Mouse (Mus musculus): ENCODE measurements around the gene Serinc3. TPM values are rescaled to one million over a fixed set of nuclear protein-coding genes. Genes with fewer than 3 reads are reported as not detected.
A peak's percentile ranks its signal among the peaks of the same experiment; 100 is the strongest.

The Serinc3 gene
- polyA plus RNA-seq, 1 experiment from 2014 or later, result 67.7 TPM

GRCm38 (mm10) chr2:163645700-163646460, 949 bp upstream of the Serinc3 start:
- Histone ChIP-seq H3K9ac (peak overlapping the region; percentile 98; the same call in 1 of the 2 replicates), H3K36me3 (0 out of 2 replicates have a peak, but pooled peaks cover 3% of the 10 kb centered on the region), H3K4me1 (replicated peaks) (peaks cover 34% of the 10 kb centered on the region), H3K9me3 (replicated peaks) (peaks cover 9% of the 10 kb centered on the region), H3K4me3 (peak overlapping the region; percentile 97; the same call in 1 of the 2 replicates), H3K4me2 (peak overlapping the region; percentile 73), H3K27ac (ENCODE audit: poor library complexity, severe bottlenecking) (peak overlapping the region; percentile 100), H3K27me3 (replicated peaks) (no peaks in the 10 kb centered on the region)
- WGBS, result 61% methylated on average over 11 of the region's 11 CpGs
- no peak for ATAC-seq (ENCODE audit: insufficient number of reproducible peaks, low FRiP score)

GRCm38 (mm10) chr2:163644047-163644446, 884 bp downstream of the Serinc3 start:
- Histone ChIP-seq H3K9ac (peak overlapping the region; percentile 98), H3K27ac (ENCODE audit: poor library complexity, severe bottlenecking) (peak overlapping the region; percentile 100), H3K4me1 (replicated peaks) (peaks cover 49% of the 10 kb centered on the region), H3K27me3 (replicated peaks) (no peaks in the 10 kb centered on the region), H3K36me3 (0 out of 2 replicates have a peak, but pooled peaks cover 7% of the 10 kb centered on the region), H3K4me2 (peak overlapping the region; percentile 73), H3K9me3 (replicated peaks) (no peaks in the 10 kb centered on the region), H3K4me3 (peak overlapping the region; percentile 97)
- WGBS, result 7% methylated on average over 4 of the region's 4 CpGs
- no peak for ATAC-seq (ENCODE audit: insufficient number of reproducible peaks, low FRiP score)

GRCm38 (mm10) chr2:163643576-163643971, 1.4 kb downstream of the Serinc3 start:
- H3K27me3 ChIP-seq (replicated peaks), result no peaks in the 10 kb centered on the region
- H3K36me3 ChIP-seq, result 0 out of 2 replicates have a peak, but pooled peaks cover 7% of the 10 kb centered on the region
- H3K9me3 ChIP-seq (replicated peaks), result no peaks in the 10 kb centered on the region
- peaks cover 54% of the 10 kb centered on the region for H3K4me1 ChIP-seq (replicated peaks)
- peak overlapping the region; percentile 100; the same call in 1 of the 2 replicates for H3K27ac ChIP-seq (ENCODE audit: poor library complexity, severe bottlenecking)
- 38% methylated on average over 2 of the region's 2 CpGs for WGBS
- no peak for ATAC-seq (ENCODE audit: insufficient number of reproducible peaks, low FRiP score)
- H3K4me2 ChIP-seq, result peak overlapping the region; percentile 73
- peak overlapping the region; percentile 98 for H3K9ac ChIP-seq
- peak overlapping the region; percentile 97 for H3K4me3 ChIP-seq

GRCm38 (mm10) chr2:163642685-163643575, 2.0 kb downstream of the Serinc3 start:
- peak; percentile 26 for ATAC-seq (ENCODE audit: insufficient number of reproducible peaks, low FRiP score)
- Histone ChIP-seq H3K27ac (ENCODE audit: poor library complexity, severe bottlenecking) (peak overlapping the region; percentile 100), H3K9me3 (replicated peaks) (no peaks in the 10 kb centered on the region), H3K9ac (no peak overlapping the region), H3K4me2 (peak overlapping the region; percentile 73), H3K4me3 (peak overlapping the region; percentile 97), H3K27me3 (replicated peaks) (no peaks in the 10 kb centered on the region), H3K36me3 (0 out of 2 replicates have a peak, but pooled peaks cover 7% of the 10 kb centered on the region), H3K4me1 (replicated peaks) (peaks cover 60% of the 10 kb centered on the region)
- 79% methylated on average over 30 of the region's 30 CpGs for WGBS

GRCm38 (mm10) chr2:163641681-163642080, 3.2 kb downstream of the Serinc3 start:
- 46% methylated on average over 3 of the region's 3 CpGs for WGBS
- Histone ChIP-seq H3K36me3 (peaks cover 8% of the 10 kb centered on the region; the same call in 1 of the 2 replicates), H3K9me3 (replicated peaks) (no peaks in the 10 kb centered on the region), H3K4me1 (replicated peaks) (peaks cover 69% of the 10 kb centered on the region), H3K27ac (ENCODE audit: poor library complexity, severe bottlenecking) (peak overlapping the region; percentile 78), H3K27me3 (replicated peaks) (no peaks in the 10 kb centered on the region), H3K4me3 (peak overlapping the region; percentile 13), H3K9ac (no peak overlapping the region), H3K4me2 (peak overlapping the region; percentile 55)
- ATAC-seq (ENCODE audit: insufficient number of reproducible peaks, low FRiP score), result no peak

GRCm38 (mm10) chr2:163640493-163640892, 4.4 kb downstream of the Serinc3 start:
- WGBS, result 76% methylated on average over 3 of the region's 3 CpGs
- Histone ChIP-seq H3K9me3 (replicated peaks) (no peaks in the 10 kb centered on the region), H3K4me1 (replicated peaks) (peaks cover 62% of the 10 kb centered on the region), H3K4me3 (no peak overlapping the region), H3K27me3 (replicated peaks) (no peaks in the 10 kb centered on the region), H3K9ac (no peak overlapping the region), H3K27ac (ENCODE audit: poor library complexity, severe bottlenecking) (no peak overlapping the region), H3K36me3 (peaks cover 14% of the 10 kb centered on the region), H3K4me2 (peak overlapping the region; percentile 19; the same call in 1 of the 2 replicates)
- no peak for ATAC-seq (ENCODE audit: insufficient number of reproducible peaks, low FRiP score)

GRCm38 (mm10) chr2:163637655-163638266, 7.2 kb downstream of the Serinc3 start:
- peak overlapping the region; percentile 55 for H3K9ac ChIP-seq
- H3K4me3 ChIP-seq, result no peak overlapping the region
- peaks cover 51% of the 10 kb centered on the region for H3K4me1 ChIP-seq (replicated peaks)
- peak overlapping the region; percentile 88 for H3K27ac ChIP-seq (ENCODE audit: poor library complexity, severe bottlenecking)
- no peak for ATAC-seq (ENCODE audit: insufficient number of reproducible peaks, low FRiP score)
- WGBS, result 5% methylated on average over 5 of the region's 5 CpGs
- H3K4me2 ChIP-seq, result peak overlapping the region; percentile 55
- H3K27me3 ChIP-seq (replicated peaks), result no peaks in the 10 kb centered on the region
- peaks cover 37% of the 10 kb centered on the region for H3K36me3 ChIP-seq
- H3K9me3 ChIP-seq (replicated peaks), result no peaks in the 10 kb centered on the region

GRCm38 (mm10) chr2:163636057-163636456, 8.9 kb downstream of the Serinc3 start:
- Histone ChIP-seq H3K27ac (ENCODE audit: poor library complexity, severe bottlenecking) (no peak overlapping the region), H3K4me3 (no peak overlapping the region), H3K4me2 (no peak overlapping the region), H3K4me1 (replicated peaks) (peaks cover 36% of the 10 kb centered on the region), H3K36me3 (peaks cover 52% of the 10 kb centered on the region), H3K9me3 (replicated peaks) (no peaks in the 10 kb centered on the region), H3K27me3 (replicated peaks) (no peaks in the 10 kb centered on the region), H3K9ac (no peak overlapping the region)
- no peak for ATAC-seq (ENCODE audit: insufficient number of reproducible peaks, low FRiP score)
- 90% methylated on average over 2 of the region's 2 CpGs for WGBS

GRCm38 (mm10) chr2:163634211-163634610, 10.7 kb downstream of the Serinc3 start:
- Histone ChIP-seq H3K9me3 (replicated peaks) (no peaks in the 10 kb centered on the region), H3K9ac (no peak overlapping the region), H3K27me3 (replicated peaks) (no peaks in the 10 kb centered on the region), H3K4me1 (replicated peaks) (peaks cover 21% of the 10 kb centered on the region), H3K36me3 (peaks cover 63% of the 10 kb centered on the region), H3K27ac (ENCODE audit: poor library complexity, severe bottlenecking) (no peak overlapping the region), H3K4me2 (no peak overlapping the region), H3K4me3 (no peak overlapping the region)
- ATAC-seq (ENCODE audit: insufficient number of reproducible peaks, low FRiP score), result no peak
- WGBS, result 87% methylated on average over 2 of the region's 2 CpGs

- Histone ChIP-seq H3K27ac (ENCODE audit: poor library complexity, severe bottlenecking) (no peak overlapping the region), H3K36me3 (peaks cover 86% of the 10 kb centered on the region), H3K4me1 (replicated peaks) (no peaks in the 10 kb centered on the region), H3K27me3 (replicated peaks) (no peaks in the 10 kb centered on the region), H3K4me3 (no peak overlapping the region), H3K9ac (no peak overlapping the region), H3K9me3 (replicated peaks) (no peaks in the 10 kb centered on the region), H3K4me2 (no peak overlapping the region)
- ATAC-seq (ENCODE audit: insufficient number of reproducible peaks, low FRiP score), result no peak
- 92% methylated on average over 2 of the region's 2 CpGs for WGBS
Observed at GRCm38 (mm10) chr2:163631715-163632114, 13.2 kb downstream of the Serinc3 start.

Measured in heart, embryonic 12.5 days (tissue).